Mouse (Mus musculus) stomach, postnatal 0 days (tissue): Measurements from ENCODE around the gene Zfp612. TPM values are rescaled to one million over a fixed set of nuclear protein-coding genes. Genes with fewer than 3 reads are reported as not detected.
A peak's percentile ranks its signal among the peaks of the same experiment; 100 is the strongest.

Source experiments
- ATAC-seq: fragments of 200-750 bp; cut with Nextera tagmentation; 2 replicates; pipeline ENCODE4 v1.8.0; 2017; ENCODE audit not compliant: low FRiP score, low TSS enrichment
- DNase-seq: peaks from one replicate; pipeline ENCODE4 v3.0.0-alpha.2; 2016; ENCODE audit warnings: low spot score
- H3K27ac ChIP-seq: fragments of 300-500 bp; sonication (generic); replicated peaks from 2 replicates; pipeline ENCODE4 v1.5.1; 2014; ENCODE audit warnings: mild to moderate bottlenecking, control low read depth
- H3K27me3 ChIP-seq: fragments of 300-500 bp; sonication (generic); 2 replicates; pipeline ENCODE4 v1.6.1; 2014; ENCODE audit warnings: low read length; ENCODE audit not compliant: control insufficient read depth, insufficient read depth
- H3K36me3 ChIP-seq: fragments of 300-500 bp; sonication (generic); 2 replicates; pipeline ENCODE4 v1.6.1; 2014; ENCODE audit warnings: low read length, mixed read lengths; ENCODE audit not compliant: control insufficient read depth, insufficient read depth
- H3K4me1 ChIP-seq: fragments of 300-500 bp; sonication (generic); replicated peaks from 2 replicates; pipeline ENCODE4 v1.6.1; 2014; ENCODE audit warnings: antibody characterized with exemption; ENCODE audit not compliant: control insufficient read depth, insufficient read depth
- H3K4me2 ChIP-seq: fragments of 300-500 bp; sonication (generic); replicated peaks from 2 replicates; pipeline ENCODE4 v1.6.1; 2014; ENCODE audit warnings: low read depth, mild to moderate bottlenecking, control low read depth, moderate library complexity
- H3K4me3 ChIP-seq: fragments of 300-500 bp; sonication (generic); 2 replicates; pipeline ENCODE4 v1.5.1; 2014; ENCODE audit warnings: low read depth, low read length, control low read depth
- H3K9ac ChIP-seq: fragments of 300-500 bp; sonication (generic); 2 replicates; pipeline ENCODE4 v1.6.1; 2014; ENCODE audit warnings: mild to moderate bottlenecking, low read length, control low read depth, mixed read lengths
- H3K9me3 ChIP-seq: fragments of 300-500 bp; sonication (generic); 2 replicates; pipeline ENCODE4 v1.6.1; 2016; ENCODE audit warnings: low read length; ENCODE audit not compliant: control insufficient read depth
- CTCF ChIP-seq: IDR thresholded peaks from 2 replicates; pipeline ENCODE4 v1.5.1; 2016; ENCODE audit warnings: antibody characterized with exemption, low read depth, mild to moderate bottlenecking, moderate library complexity
- EP300 ChIP-seq: optimal IDR thresholded peaks from 2 replicates; pipeline ENCODE3; 2016; ENCODE audit warnings: antibody characterized with exemption
- WGBS: fragments of 180-500 bp; shearing (Covaris S2); extraction: QIAGEN DNeasy Blood & Tissue Kit; methylation state at CpG from one replicate; pipeline ENCODE4 v1.1.7; 2014; 5-methylcytosine and 5-hydroxymethylcytosine counted together
- polyA plus RNA-seq: library from polyadenylated mRNA; unstranded; fragments of >200 nt; fragmentation: Nextera tagmentation; extraction: Ambion mirVana; gene quantifications from 2 replicates; pipeline ENCODE4 v1.2.1, GENCODE M21; 2015

Gene Zfp612
- polyA plus RNA-seq, 1 experiment from 2014 or later: 2.4 TPM

DNA sequence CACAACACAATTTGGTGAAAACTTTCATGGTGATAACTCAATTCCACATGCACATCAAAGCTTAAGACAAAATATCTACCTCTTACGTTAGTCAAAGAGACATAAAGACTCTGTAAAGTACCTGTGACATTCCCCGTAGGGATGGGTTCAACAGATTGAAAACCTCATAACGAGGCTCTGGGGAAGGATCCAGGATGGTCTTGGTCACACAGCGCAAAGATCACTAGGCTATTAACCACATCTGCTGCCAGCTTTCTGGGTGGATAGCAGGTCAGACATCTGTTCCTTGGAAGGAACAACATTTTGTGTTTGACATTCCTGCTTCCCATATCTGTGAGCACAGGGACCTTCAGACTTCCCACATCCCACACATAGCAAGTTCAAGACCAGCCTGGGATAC is 9.8 kb upstream of the Zfp612 start:
- Histone ChIP-seq H3K36me3 (no peaks in the 10 kb centered on the region), H3K4me1 (no peaks in the 10 kb centered on the region), H3K9ac (no peak overlapping the region), H3K9me3 (no peaks in the 10 kb centered on the region), H3K27ac (no peak overlapping the region), H3K27me3 (no peaks in the 10 kb centered on the region), H3K4me2 (no peak overlapping the region), H3K4me3 (no peak overlapping the region)
- TF ChIP-seq EP300 (no peak), CTCF (no peak)
- 82% methylated on average over 4 of the region's 4 CpGs for WGBS
- DNase-seq (no peak), ATAC-seq (no peak)

GRCm38 (mm10) chr8:110071600-110071999 is 7.9 kb upstream of the Zfp612 start:
- Histone ChIP-seq H3K4me1 (no peaks in the 10 kb centered on the region), H3K4me2 (no peak overlapping the region), H3K27ac (no peak overlapping the region), H3K27me3 (no peaks in the 10 kb centered on the region), H3K36me3 (no peaks in the 10 kb centered on the region), H3K9me3 (no peaks in the 10 kb centered on the region), H3K9ac (no peak overlapping the region), H3K4me3 (no peak overlapping the region)
- ATAC-seq: peak; percentile 84
- TF ChIP-seq EP300 (no peak), CTCF (peak; percentile 98)
- WGBS: 13% methylated on average over 9 of the region's 9 CpGs
- peak; percentile 73 for DNase-seq

GRCm38 (mm10) chr8:110074496-110074895 is 5.0 kb upstream of the Zfp612 start:
- no peak overlapping the region for H3K27ac ChIP-seq
- no peak overlapping the region for H3K4me2 ChIP-seq
- no peaks in the 10 kb centered on the region for H3K9me3 ChIP-seq
- no peak overlapping the region for H3K9ac ChIP-seq
- H3K4me1 ChIP-seq: no peaks in the 10 kb centered on the region
- H3K4me3 ChIP-seq: no peak overlapping the region
- no peaks in the 10 kb centered on the region for H3K27me3 ChIP-seq
- no peak for TF ChIP-seq CTCF
- TF ChIP-seq EP300: no peak
- DNase-seq (no peak), ATAC-seq (no peak)
- no peaks in the 10 kb centered on the region for H3K36me3 ChIP-seq
- 77% methylated on average over 8 of the region's 8 CpGs for WGBS

DNA sequence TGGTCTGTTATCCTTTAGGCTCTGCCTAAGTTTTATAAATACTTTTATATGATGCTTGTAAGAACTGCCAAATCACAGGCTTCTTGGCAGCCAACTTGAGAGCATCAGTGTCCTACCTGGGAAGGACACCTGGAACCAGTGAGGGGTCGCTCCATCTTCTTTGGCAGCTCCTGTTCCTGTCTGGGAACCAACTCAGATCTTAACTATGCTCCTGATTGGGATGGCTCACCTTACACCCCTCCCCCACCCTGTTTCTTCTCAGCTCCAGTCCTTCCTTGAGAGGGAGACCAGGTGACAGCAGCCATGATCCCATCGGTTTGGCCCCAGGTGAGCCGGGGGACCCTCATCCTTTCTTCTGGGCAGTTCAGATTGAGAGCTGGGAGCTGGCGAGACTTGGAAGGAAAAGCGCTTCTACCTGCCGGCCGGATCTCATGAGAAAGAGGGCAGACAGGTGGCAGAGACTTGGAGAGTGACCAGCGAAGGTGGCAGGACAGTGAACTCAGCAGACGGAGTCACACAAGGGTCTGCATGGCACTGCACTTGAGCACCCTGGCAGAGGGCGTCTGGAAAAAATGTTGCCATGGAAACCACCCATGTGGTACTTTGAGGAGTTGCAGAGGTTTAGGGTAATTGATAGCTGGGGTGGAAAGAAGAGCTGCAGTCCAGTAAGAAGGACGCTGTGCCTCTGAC is 3.0 kb downstream of the Zfp612 start:
- no peak for DNase-seq
- Histone ChIP-seq H3K4me2 (no peak overlapping the region), H3K9ac (no peak overlapping the region), H3K4me1 (no peaks in the 10 kb centered on the region), H3K9me3 (no peaks in the 10 kb centered on the region), H3K4me3 (no peak overlapping the region), H3K27me3 (no peaks in the 10 kb centered on the region), H3K36me3 (no peaks in the 10 kb centered on the region; the same call in 1 of the 2 replicates), H3K27ac (no peak overlapping the region)
- ATAC-seq: no peak
- 81% methylated on average over 11 of the region's 11 CpGs for WGBS
- TF ChIP-seq CTCF: no peak

DNA sequence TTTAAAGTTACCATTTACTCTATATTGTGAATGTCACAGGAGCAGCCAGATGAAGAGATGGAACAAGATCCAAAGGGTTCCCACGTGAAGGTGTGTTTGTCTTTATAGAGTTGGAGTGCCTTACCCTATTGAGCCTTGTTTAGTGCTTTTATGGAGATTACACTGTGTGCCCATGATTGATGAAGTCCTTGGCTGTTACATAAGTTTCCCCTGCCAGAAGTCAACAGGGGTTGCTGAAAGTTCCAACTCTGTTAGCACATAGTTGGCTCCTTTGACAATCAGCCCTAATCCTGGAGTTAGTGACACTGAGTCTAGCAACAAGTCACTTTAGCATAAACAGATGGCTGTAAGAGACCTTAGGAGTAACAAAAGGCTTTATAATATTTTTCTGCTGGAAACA is 12.3 kb downstream of the Zfp612 start:
- 26% methylated on average over 1 of the region's 1 CpGs for WGBS
- no peak for ATAC-seq
- H3K9me3 ChIP-seq: no peaks in the 10 kb centered on the region; the same call in 1 of the 2 replicates
- no peaks in the 10 kb centered on the region for H3K27me3 ChIP-seq
- no peak overlapping the region for H3K4me2 ChIP-seq
- no peak overlapping the region for H3K9ac ChIP-seq
- no peak for DNase-seq
- H3K36me3 ChIP-seq: peaks cover 11% of the 10 kb centered on the region
- H3K4me1 ChIP-seq: no peaks in the 10 kb centered on the region
- TF ChIP-seq EP300 (no peak), CTCF (no peak)
- H3K4me3 ChIP-seq: no peak overlapping the region
- H3K27ac ChIP-seq: no peak overlapping the region

- Histone ChIP-seq H3K4me3 (no peak within 1 kb of the TSS), H3K36me3 (no peaks in the 10 kb centered on the region), H3K4me2 (no peak within 1 kb of the TSS), H3K9ac (no peak within 1 kb of the TSS), H3K27me3 (no peaks in the 10 kb centered on the region), H3K9me3 (no peaks in the 10 kb centered on the region), H3K27ac (no peak within 1 kb of the TSS), H3K4me1 (no peaks in the 10 kb centered on the region)
- DNase-seq: no peak
- 0 out of 2 replicates have a peak, but pooled peaks have one; percentile 18 for ATAC-seq
- TF ChIP-seq CTCF (no peak), EP300 (no peak)
- WGBS: 81% methylated on average over 12 of the region's 12 CpGs
These were observed 21.4 kb downstream of the Zfp612 start, which contains the start of gene Gm21964 for GRCm38 (mm10) chr8:110100907-110101306. Gene Gm21964, plus strand, starts transcription at chr8:110101207.
